Mouse (Mus musculus): ENCODE measurements around the gene Galr3. TPM values are rescaled to one million over a fixed set of nuclear protein-coding genes. Genes with fewer than 3 reads are reported as not detected.

The Galr3 gene
- polyA plus RNA-seq (2015; fragmentation: Nextera tagmentation; extraction: Ambion mirVana), result not detected in 2 replicates

DNA sequence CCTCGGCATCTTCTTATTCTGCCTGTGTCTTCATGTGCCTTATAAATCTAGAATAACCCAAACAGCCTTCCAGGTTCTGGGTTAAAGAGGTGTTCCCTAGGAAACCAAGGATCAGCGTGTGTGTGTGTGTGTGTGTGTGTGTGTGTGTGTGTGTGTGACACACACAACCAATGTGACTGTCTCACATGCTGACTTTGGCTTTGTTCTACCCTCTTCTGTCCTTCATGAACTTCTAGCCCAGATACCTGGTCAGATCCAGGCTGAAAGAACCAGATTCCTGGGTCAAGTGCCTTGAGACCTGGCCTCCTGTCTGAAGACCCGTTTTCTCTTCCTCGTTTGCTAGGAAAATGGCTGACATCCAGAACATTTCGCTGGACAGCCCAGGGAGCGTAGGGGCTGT lies at the start of gene Galr3:
Galr3 (plus strand) TSS at position 301 of the 400 bp plus-strand sequence.
- peaks cover 53% of the 10 kb centered on the region for H3K4me1 ChIP-seq (replicated peaks)

DNA sequence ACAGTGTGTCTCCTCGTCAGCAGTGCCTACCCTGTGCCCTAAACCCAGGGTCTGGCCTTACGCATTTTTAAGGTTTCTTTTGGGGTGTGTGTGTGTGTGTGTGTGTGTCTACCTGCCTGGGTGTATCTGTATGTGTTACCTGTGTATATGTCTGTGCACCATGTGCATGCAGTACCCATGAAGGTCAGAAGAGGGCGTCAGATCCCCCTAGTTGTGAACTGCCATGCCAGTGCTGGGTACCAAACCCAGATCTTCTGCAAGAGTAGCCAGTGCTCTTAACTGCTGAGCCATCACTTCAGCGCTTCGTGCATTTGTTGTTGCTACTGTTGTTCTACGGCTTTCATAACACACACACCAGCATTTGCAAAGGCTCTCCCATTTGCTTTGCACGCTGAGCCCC lies 49.5 kb upstream of the Galr3 start:
- Histone ChIP-seq H3K27ac (replicated peaks) (no peak overlapping the region), H3K9me3 (no peaks in the 10 kb centered on the region), H3K4me1 (replicated peaks) (peaks cover 16% of the 10 kb centered on the region), H3K4me3 (no peak overlapping the region), H3K27me3 (no peaks in the 10 kb centered on the region), H3K4me2 (no peak overlapping the region), H3K36me3 (peaks cover 77% of the 10 kb centered on the region), H3K9ac (no peak overlapping the region)
- 93% methylated on average over 7 of the region's 7 CpGs for WGBS
- ATAC-seq (ENCODE audit: low read depth), result no peak

More for the DNA sequence above, at the start of gene Galr3:
- Histone ChIP-seq H3K36me3 (no peaks in the 10 kb centered on the region), H3K27ac (replicated peaks) (no peak within 1 kb of the TSS), H3K9ac (peak within 1 kb of the TSS; percentile 69), H3K27me3 (peaks cover 50% of the 10 kb centered on the region), H3K9me3 (no peaks in the 10 kb centered on the region), H3K4me3 (peak within 1 kb of the TSS; percentile 55), H3K4me2 (peak within 1 kb of the TSS; percentile 86)
- 85% methylated on average over 6 of the region's 6 CpGs for WGBS
- ATAC-seq (ENCODE audit: low read depth), result no peak

GRCm38 (mm10) chr15:78992925-78993324 lies 48.8 kb upstream of the Galr3 start:
- H3K36me3 ChIP-seq, result peaks cover 77% of the 10 kb centered on the region

DNA sequence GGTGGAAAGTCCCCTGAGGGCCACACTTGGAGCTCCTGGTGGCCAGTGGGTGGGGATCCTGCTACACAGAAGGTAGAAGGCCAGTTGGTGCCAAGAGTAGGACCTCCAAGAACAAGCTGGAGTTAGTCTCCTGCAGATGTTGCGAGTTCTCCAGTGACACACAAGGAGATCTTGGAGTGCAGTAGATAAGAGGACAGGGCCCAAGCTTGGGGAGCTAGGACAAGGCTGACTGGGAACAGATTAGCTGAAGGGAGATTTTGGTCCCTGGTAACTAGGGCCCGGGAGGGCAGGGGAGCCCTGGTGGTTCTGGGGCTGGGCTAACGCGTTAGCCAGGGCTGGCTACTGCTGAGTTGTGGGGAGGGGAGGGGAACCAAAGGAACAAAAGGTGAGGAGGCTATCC lies 45.8 kb upstream of the Galr3 start:
- Histone ChIP-seq H3K9me3 (no peaks in the 10 kb centered on the region), H3K27ac (replicated peaks) (no peak overlapping the region), H3K4me1 (replicated peaks) (no peaks in the 10 kb centered on the region), H3K36me3 (peaks cover 84% of the 10 kb centered on the region), H3K4me3 (no peak overlapping the region), H3K4me2 (no peak overlapping the region), H3K9ac (no peak overlapping the region), H3K27me3 (no peaks in the 10 kb centered on the region)
- ATAC-seq (ENCODE audit: low read depth), result no peak
- WGBS, result 92% methylated on average over 4 of the region's 4 CpGs

More at GRCm38 (mm10) chr15:78992925-78993324, 48.8 kb upstream of the Galr3 start:
- peaks cover 10% of the 10 kb centered on the region for H3K4me1 ChIP-seq (replicated peaks)
- no peak overlapping the region for H3K4me2 ChIP-seq
- no peaks in the 10 kb centered on the region for H3K27me3 ChIP-seq
- ATAC-seq (ENCODE audit: low read depth), result no peak
- WGBS, result 96% methylated on average over 24 of the region's 24 CpGs
- no peak overlapping the region for H3K9ac ChIP-seq
- no peak overlapping the region for H3K4me3 ChIP-seq
- no peaks in the 10 kb centered on the region for H3K9me3 ChIP-seq
- H3K27ac ChIP-seq (replicated peaks), result no peak overlapping the region

GRCm38 (mm10) chr15:78996663-78997062 lies 45.0 kb upstream of the Galr3 start:
- no peaks in the 10 kb centered on the region for H3K4me1 ChIP-seq (replicated peaks)
- WGBS, result 93% methylated on average over 3 of the region's 3 CpGs
- H3K9ac ChIP-seq, result no peak overlapping the region
- H3K36me3 ChIP-seq, result peaks cover 84% of the 10 kb centered on the region
- no peak overlapping the region for H3K4me2 ChIP-seq
- no peaks in the 10 kb centered on the region for H3K9me3 ChIP-seq
- H3K4me3 ChIP-seq, result no peak overlapping the region
- ATAC-seq (ENCODE audit: low read depth), result no peak
- no peak overlapping the region for H3K27ac ChIP-seq (replicated peaks)
- no peaks in the 10 kb centered on the region for H3K27me3 ChIP-seq

DNA sequence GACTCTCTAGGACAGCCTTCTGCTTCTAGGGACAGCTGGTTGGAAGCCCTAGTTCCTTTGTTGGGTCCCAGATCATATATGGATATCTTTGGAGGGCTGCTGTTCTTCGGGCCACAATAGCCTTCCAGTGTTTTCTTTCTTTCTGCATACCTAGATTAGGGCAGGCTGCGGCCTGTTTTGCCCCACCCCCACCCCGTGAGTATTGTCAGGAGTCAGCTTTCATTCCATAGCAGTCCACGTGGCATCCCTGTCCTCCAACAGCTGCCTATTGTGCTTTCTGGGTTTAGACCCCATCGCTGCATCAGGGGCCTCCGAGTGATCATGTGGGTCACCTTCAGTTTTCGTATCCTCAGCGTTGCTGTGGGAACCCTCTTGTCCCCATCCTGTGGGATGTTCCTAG lies 43.3 kb upstream of the Galr3 start:
- no peak for ATAC-seq (ENCODE audit: low read depth)
- WGBS, result 75% methylated on average over 8 of the region's 8 CpGs
- Histone ChIP-seq H3K9ac (no peak overlapping the region), H3K4me1 (replicated peaks) (no peaks in the 10 kb centered on the region), H3K9me3 (no peaks in the 10 kb centered on the region), H3K4me2 (no peak overlapping the region), H3K36me3 (peaks cover 84% of the 10 kb centered on the region), H3K4me3 (no peak overlapping the region), H3K27ac (replicated peaks) (no peak overlapping the region), H3K27me3 (no peaks in the 10 kb centered on the region)

DNA sequence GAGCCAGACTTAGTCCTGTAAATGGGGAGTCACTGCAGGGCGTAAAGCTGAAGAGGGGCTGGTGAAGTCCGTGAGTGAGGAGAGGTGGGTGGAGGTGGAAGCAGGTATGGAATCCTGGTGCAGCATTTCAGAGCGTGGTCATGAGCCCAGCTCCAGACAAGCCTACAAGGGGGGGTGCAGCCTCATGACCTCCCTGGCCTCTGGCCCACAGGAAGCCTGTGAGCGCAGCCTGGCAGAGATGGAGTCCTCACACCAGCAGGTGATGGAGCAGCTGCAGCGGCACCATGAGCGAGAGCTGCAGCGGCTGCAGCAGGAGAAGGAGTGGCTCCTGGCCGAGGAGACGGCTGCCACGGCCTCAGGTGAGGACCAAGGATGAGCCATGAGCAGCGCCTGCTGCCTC lies 42.1 kb upstream of the Galr3 start:
- Histone ChIP-seq H3K9ac (no peak overlapping the region), H3K4me2 (no peak overlapping the region), H3K9me3 (no peaks in the 10 kb centered on the region), H3K36me3 (peaks cover 84% of the 10 kb centered on the region), H3K27me3 (no peaks in the 10 kb centered on the region), H3K4me3 (no peak overlapping the region), H3K4me1 (replicated peaks) (no peaks in the 10 kb centered on the region), H3K27ac (replicated peaks) (no peak overlapping the region)
- ATAC-seq (ENCODE audit: low read depth), result no peak
- 89% methylated on average over 11 of the region's 11 CpGs for WGBS

DNA sequence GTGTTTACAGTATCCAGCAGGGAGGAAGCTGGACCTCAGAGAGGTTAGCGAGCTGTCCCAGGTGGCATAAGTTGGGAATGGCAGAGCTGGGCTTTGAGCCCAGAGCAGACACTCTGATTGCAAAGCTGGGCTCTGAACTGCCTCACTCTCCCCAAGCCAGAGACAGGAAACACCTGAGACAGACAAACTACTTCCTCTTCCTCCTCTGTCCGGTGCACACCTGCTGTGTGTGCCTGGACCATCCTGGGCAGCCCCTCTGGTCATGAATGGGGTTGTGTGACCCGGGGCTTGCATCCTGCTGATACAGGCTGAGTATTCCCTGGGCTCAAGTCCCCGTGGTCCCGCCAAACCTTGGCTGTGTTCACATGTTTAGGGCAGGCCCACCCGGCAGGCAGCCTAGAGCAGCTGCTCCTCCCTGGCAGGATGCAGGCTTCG lies 41.3 kb upstream of the Galr3 start:
- H3K36me3 ChIP-seq, result peaks cover 84% of the 10 kb centered on the region
- H3K4me1 ChIP-seq (replicated peaks), result no peaks in the 10 kb centered on the region
- no peak overlapping the region for H3K27ac ChIP-seq (replicated peaks)
- H3K4me2 ChIP-seq, result no peak overlapping the region
- no peak for ATAC-seq (ENCODE audit: low read depth)
- no peak overlapping the region for H3K9ac ChIP-seq
- WGBS, result 81% methylated on average over 7 of the region's 7 CpGs
- no peak overlapping the region for H3K4me3 ChIP-seq
- no peaks in the 10 kb centered on the region for H3K27me3 ChIP-seq
- no peaks in the 10 kb centered on the region for H3K9me3 ChIP-seq

DNA sequence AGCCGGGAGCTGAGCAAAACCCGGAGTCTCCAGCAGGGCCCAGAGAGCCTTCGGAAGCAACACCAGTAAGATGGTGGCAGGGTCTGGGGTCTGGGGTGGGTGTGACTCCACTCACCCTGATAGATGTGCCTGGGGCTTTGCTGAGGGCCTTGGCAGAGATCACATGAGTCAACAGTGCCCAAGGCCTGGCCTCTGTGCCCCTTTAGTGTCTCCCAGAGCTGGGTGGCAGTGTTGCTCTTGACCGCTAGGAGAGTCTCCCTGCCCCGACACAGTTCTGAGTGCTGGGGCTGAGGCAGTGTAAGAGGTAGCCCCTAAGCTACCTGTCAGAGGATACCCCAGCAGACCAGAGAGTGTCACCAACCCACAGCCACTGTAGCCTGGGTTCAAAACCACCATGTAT lies 40.1 kb upstream of the Galr3 start:
- no peaks in the 10 kb centered on the region for H3K9me3 ChIP-seq
- no peak overlapping the region for H3K4me3 ChIP-seq
- no peak overlapping the region for H3K9ac ChIP-seq
- WGBS, result 93% methylated on average over 5 of the region's 5 CpGs
- no peaks in the 10 kb centered on the region for H3K4me1 ChIP-seq (replicated peaks)
- ATAC-seq (ENCODE audit: low read depth), result no peak
- H3K27ac ChIP-seq (replicated peaks), result no peak overlapping the region
- no peaks in the 10 kb centered on the region for H3K27me3 ChIP-seq
- no peak overlapping the region for H3K4me2 ChIP-seq
- H3K36me3 ChIP-seq, result peaks cover 83% of the 10 kb centered on the region

DNA sequence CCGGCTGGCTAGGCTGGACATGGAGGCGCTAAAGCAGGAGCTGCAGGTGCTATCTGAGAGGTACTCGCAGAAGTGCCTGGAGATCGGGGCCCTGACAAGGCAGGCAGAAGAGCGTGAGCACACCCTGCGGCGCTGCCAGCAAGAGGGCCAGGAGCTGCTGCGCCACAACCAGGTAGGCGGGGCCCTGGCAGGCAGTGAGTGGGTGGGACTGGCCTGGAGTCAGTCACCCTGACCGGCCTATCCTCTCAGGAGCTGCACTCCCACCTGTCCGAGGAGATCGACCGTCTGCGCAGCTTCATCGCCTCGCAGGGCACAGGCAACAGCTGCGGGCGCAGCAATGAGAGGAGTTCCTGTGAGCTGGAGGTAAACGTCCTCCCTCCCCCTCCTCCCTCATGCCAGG lies 39.6 kb upstream of the Galr3 start:
- Histone ChIP-seq H3K9me3 (no peaks in the 10 kb centered on the region), H3K4me1 (replicated peaks) (no peaks in the 10 kb centered on the region), H3K27ac (replicated peaks) (no peak overlapping the region), H3K4me2 (no peak overlapping the region), H3K9ac (no peak overlapping the region), H3K36me3 (peaks cover 85% of the 10 kb centered on the region), H3K27me3 (no peaks in the 10 kb centered on the region), H3K4me3 (no peak overlapping the region)
- ATAC-seq (ENCODE audit: low read depth), result no peak
- WGBS, result 62% methylated on average over 19 of the region's 19 CpGs

DNA sequence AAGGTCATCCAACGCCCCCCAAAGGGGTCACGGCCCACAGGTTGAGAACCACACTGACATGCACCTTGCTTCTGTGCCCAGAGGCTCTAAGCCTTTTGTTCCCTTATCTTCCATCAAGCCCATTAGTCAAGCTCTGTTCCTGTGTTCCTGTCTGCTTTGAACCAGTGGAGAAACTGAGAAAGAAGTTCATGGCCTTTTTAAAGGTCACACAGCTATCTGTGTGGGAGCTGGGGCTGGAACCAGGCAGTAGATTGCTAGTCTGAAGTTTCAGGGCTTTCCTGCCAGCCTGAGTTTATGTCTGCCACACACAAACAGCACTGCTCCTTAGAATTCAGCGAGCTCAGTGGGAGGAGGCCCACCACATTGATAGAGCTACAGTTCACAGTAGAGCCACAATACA lies 38.6 kb upstream of the Galr3 start:
- Histone ChIP-seq H3K9me3 (no peaks in the 10 kb centered on the region), H3K4me3 (no peak overlapping the region), H3K27me3 (no peaks in the 10 kb centered on the region), H3K36me3 (peaks cover 85% of the 10 kb centered on the region), H3K9ac (no peak overlapping the region), H3K27ac (replicated peaks) (no peak overlapping the region), H3K4me1 (replicated peaks) (no peaks in the 10 kb centered on the region), H3K4me2 (no peak overlapping the region)
- no peak for ATAC-seq (ENCODE audit: low read depth)
- WGBS, result 87% methylated on average over 3 of the region's 3 CpGs

DNA sequence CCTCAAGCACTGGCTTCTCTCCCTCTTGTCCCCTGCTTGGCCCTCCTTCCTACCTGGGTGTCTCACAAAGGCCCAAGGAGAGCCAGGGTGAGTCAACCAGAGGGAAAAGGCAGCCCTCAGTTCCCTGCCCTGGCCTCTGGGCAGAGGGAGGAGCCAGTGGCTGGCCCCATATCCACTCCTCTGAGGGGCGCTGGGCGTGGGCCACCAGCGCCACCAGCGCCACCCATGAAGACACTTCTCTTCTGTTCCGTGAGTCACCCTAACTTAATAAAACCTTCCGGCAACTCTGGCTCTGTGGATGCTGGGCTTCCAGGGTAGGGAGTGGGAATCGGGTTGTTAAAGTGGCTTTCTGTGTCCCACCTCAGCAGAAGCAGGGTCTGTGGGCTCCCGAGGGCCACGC lies 36.1 kb upstream of the Galr3 start:
- Histone ChIP-seq H3K4me1 (replicated peaks) (peaks cover 8% of the 10 kb centered on the region; the same call in 1 of the 2 replicates), H3K4me2 (no peak overlapping the region), H3K4me3 (no peak overlapping the region), H3K27ac (replicated peaks) (no peak overlapping the region), H3K36me3 (peaks cover 68% of the 10 kb centered on the region), H3K27me3 (no peaks in the 10 kb centered on the region), H3K9me3 (no peaks in the 10 kb centered on the region), H3K9ac (no peak overlapping the region)
- ATAC-seq (ENCODE audit: low read depth), result no peak
- 80% methylated on average over 9 of the region's 9 CpGs for WGBS

DNA sequence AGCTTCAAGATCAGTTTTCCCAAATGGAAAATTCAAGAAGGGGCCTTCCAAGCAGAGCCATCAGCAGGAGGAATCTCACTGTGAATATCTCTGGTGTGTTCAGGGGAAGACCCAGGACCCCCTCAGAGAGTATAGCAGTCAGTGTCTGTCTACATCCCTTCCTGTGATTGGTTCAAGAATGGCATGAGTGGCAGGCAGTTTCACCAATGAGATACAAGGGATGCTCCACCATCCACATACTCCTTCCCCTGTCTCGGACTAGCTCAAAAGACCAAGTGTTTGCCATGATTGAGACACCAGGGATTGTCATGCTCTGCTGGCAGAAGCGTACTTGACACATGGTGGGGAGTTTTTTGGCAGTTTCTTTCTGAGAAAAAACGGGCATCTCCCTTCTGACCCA lies 35.0 kb upstream of the Galr3 start:
- H3K4me2 ChIP-seq, result no peak overlapping the region
- H3K36me3 ChIP-seq, result peaks cover 57% of the 10 kb centered on the region
- H3K9me3 ChIP-seq, result no peaks in the 10 kb centered on the region
- no peak overlapping the region for H3K27ac ChIP-seq (replicated peaks)
- peaks cover 14% of the 10 kb centered on the region for H3K4me1 ChIP-seq (replicated peaks)
- no peaks in the 10 kb centered on the region for H3K27me3 ChIP-seq
- no peak for ATAC-seq (ENCODE audit: low read depth)
- WGBS, result 67% methylated on average over 3 of the region's 3 CpGs
- no peak overlapping the region for H3K9ac ChIP-seq
- H3K4me3 ChIP-seq, result no peak overlapping the region

Measured in neural tube, embryonic 13.5 days (tissue).